Mouse (Mus musculus) E14TG2a.4 (cell line): ENCODE measurements around the gene Nxpe4.

Experiments
- CTCF ChIP-seq: conservative IDR thresholded peaks from 2 replicates; pipeline ENCODE4 v1.5.1; 2014; ENCODE audit warnings: low read length
- NANOG ChIP-seq: IDR thresholded peaks from 2 replicates; pipeline ENCODE4 v1.6.1; 2014; ENCODE audit warnings: borderline replicate concordance, low read length, mixed read lengths
- POU5F1 ChIP-seq: IDR thresholded peaks from 2 replicates; pipeline ENCODE4 v1.6.1; 2014; ENCODE audit warnings: low read length, borderline replicate concordance

GRCm38 (mm10) chr9:48214751-48215150 lies 52.9 kb downstream of the Nxpe4 start:
- TF ChIP-seq CTCF, result no peak
- no peak for TF ChIP-seq POU5F1
- no peak for TF ChIP-seq NANOG
